Mouse (Mus musculus) thymus, postnatal 10 days (tissue): ENCODE results near the gene Klhl35.
A peak's percentile ranks its signal among the peaks of the same experiment; 100 is the strongest.

Experiments used
- DNase-seq, 2 experiments: peaks; one replicate each; pipeline ENCODE4 v3.0.0; 2021; ENCODE audit warnings: low spot score in 2 of 2

The Klhl35 gene

DNA sequence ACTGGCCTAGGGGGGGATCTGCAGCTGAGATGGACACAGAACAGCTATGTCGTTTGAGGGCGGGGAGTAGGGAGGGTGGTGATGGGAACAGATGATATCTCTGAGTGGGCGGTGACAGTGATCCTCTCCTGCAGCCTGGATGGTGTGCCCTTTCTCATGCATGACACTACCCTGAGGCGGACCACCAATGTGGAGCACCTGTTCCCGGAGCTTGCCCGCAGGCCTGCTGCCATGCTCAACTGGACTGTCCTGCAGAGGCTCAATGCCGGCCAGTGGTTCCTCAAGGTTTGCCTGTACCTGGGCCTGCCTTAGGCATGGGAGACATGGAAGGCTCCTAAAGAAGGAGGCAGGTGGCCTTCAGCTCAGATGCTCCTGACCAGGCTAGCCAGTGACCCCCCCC, 12.9 kb upstream of the Klhl35 start:
- no peak for DNase-seq

DNA sequence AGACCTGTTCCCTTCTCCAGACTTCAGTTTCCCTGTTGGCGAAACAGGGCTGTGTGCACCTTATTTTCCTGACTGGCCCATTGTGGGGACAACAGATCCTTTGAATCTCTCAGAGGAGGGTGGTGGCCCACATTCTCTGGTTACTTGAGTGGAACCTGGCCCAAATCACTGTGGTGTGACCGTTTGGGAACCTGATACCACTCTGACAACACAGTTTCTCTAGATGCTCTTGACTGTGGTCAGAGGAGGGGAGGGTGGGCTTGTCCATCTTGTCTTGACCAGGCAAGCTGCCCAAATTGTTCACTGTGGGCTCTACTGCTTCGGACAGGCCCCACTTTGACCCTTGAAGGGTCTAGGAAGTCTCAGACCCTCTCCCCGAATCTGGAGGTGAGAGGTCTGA, 11.8 kb upstream of the Klhl35 start:
- no peak for DNase-seq

DNA sequence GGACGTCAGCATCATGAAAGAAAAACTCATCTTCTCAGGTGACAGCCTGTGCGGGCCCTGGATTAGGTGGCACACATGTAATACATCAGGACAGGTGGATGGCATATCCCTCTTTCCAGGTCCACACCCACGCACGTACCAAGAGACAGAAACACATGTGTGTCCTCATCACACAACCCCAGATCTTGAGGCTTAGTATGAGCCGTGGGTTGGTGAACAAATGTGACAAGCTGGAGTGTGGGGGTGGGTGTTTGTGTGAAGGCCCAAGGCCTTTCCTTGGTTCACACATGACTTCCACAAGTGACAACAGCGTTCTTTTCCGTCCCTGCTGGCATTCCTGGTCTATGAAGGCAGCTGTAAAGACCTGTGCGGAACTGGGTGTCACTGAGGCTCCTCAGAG, 7.0 kb upstream of the Klhl35 start:
- no peak for DNase-seq

DNA sequence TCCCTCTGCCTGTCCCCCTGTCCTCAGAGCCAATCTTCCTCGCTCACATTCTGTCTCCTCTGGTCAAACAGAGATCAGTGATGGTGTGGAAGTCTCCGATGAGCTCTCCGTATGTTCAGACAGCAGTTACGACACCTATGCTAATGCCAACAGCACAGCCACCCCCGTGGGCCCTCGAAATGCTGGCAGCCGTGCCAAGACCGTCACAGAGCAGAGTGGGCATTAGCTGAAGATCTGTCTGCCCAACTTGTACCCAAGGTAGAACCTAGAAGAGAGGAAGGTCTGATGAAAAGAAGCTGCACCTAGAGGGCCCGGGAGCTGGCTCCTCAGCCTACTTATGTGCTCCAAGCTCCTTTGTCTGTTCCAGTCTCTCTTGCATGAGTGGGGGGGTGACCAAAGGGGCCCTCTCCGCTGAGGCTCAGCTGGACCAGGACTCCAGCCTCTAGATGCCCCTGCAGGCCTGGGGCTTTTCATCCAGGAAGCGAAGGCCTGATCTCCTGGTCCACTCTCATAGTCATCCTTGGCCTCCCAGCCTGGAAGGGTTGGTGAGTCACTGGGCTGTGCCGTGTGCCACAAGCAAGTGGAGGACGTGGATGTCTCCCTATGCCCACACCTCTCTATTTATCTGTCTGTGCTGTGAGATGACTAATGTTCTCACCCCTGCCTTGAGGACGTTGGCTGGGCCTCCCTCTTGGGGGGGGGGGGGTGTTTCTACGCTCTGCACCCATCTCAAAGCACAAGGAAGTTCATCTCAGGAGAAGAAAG, 5.7 kb upstream of the Klhl35 start:
- no peak for DNase-seq

DNA sequence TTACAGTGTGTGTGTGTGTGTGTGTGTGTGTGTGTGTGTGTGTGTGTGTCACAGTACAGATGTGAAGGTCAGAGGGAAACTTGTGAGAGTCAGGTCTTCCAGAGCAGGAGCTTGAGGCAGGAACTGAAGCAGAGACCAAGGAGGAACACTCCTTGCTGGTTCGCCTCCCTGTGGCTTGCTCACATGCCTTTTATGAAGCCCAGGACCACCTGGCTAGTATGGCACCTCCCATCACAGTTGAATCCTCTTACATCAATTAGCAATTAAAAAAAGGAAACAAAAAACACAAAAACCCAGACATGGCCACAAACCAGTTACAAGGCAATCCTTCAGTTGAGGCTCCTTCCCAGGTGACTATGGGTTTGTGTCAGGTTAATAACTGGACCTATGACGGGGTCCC, 2.7 kb upstream of the Klhl35 start:
- DNase-seq: no peak

DNA sequence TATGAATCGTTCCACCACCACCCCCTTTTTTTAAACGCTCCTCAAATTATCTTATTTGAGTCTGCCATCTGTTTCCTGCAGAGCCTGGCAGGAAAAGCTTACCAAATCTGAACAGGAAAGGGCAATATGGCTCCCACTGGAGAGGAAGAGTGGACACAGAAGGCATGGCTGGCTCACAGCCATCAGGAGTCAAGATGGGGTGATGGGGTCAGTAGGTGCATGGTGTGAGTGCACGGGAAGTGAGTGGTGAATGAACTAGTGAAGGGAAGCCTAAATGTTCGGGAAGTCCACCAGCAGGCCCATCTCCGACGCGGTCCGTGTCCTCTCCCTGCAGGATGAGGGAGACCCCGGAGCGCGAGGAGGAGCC, 2.1 kb downstream of the Klhl35 start:
- no peak for DNase-seq

DNA sequence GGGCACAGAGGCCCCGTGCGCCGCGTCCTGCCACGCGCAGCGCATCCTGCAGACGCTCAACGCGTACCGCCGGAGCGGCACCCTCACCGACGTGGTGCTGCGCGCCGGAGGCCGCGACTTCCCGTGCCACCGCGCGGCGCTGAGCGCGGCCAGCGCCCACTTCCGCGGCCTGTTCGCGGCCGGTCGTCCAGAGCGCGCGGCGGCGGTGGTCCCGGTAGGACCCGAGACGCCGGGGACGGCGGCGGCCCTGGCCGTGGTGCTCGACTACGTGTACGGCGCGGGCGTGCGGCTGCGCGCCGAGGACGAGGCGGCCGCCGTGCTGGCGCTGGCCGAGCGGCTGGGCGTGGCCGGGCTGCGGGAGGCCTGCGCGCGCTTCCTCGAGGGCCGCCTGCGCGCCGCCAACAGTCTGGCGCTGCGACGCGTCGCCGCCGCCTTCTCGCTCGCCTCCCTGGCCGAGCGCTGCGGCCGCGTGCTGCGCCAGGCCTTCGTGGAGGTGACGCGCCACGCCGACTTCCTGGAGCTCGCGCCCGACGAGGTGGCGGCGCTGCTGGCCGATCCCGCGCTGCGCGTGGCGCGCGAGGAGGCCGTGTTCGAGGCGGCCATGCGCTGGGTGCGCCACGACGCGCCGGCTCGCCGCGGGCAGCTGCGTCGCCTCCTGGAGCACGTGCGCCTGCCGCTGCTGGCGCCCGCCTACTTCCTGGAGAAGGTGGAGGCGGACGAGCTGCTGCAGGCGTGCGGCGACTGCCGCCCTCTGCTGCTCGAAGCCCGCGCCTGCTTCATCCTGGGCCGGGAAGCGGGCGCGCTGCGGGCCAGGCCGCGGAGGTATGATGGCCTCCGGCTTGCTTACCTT, 2.7 kb downstream of the Klhl35 start:
- DNase-seq: peak; percentile 73 to 79

DNA sequence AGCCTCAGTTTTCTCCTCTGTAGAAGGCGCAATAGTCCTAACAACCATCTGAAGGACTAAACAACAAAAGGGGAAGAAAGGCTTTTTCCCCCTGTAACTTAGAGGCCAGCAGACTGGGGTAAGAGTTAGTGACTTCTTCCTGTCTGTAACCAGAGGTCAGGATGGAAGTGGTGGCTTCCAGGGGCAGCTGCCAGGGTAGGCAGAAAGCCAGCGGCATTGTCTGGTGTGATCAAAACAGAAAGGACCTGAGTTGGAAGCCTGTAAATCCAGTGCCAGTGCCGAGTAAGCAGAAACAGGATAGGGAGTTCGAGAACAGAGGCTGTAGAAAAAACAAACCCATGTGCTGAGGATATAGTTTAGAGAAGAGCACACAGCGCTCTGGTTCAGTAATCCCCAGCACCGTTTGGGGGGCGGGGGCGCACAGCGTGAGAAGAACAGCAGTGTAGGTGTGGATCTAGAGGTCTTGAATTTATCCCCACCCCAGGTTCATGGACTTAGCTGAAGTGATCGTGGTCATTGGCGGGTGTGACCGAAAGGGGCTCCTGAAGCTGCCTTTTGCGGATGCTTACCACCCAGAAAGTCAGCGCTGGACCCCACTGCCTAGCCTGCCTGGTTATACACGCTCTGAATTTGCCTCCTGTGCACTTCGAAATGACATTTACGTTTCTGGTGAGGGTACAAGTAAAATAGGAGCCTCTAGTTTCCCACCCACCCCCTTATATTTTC, 4.0 kb downstream of the Klhl35 start:
- DNase-seq: no peak

DNA sequence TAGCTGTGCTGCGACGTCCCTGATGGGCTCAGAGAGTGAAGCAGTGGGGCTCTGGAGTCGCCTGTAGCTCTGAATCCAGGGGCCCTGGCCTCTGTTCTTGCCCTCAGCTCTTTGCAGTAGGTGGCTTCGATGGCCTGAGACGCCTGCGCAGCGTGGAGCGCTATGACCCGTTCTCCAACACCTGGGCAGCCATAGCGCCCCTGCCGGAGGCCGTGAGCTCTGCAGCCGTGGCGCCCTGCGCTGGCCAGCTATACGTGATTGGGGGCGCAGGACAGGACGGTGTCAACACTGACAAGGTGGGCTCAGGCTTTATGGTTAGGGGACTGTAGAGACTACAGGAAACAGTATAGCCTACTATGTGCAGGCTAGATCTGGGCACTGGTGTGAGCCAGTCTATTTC, 5.8 kb downstream of the Klhl35 start:
- DNase-seq: no peak

DNA sequence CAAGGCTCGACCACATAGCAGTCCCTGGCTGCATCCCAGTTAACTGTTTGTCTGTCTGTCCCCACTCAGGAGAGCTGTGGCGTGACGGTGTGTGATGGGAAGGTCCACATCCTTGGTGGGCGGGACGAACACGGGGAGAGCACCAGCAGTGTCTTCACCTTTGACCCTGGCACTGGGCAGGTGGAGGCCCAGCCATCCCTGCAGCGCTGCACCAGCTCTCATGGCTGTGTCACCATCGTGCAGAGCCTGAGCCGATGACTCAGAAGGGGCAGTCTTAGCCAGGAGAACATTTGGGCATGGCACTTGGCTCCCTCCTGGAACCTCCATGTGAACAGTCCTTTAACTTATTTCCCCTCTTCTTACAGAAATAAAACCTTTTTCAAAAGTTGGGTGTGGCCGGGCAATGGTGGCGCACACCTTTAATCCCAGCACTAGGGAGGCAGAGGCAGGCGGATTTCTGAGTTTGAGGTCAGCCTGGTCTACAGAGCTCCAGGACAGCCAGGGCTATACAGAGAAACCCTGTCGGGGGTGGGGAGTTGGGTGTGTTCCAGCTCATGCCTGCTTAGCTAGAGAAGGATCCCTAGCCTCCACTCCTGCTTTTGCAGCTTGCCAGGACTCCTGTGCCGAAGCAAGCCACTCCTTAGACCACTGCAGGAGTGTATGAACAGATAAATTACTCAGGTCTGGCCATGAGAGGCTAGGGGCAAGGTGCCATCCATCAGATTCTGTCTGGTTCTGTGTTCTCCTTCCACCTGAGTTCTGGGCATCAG, 8.0 kb downstream of the Klhl35 start:
- no peak for DNase-seq

DNA sequence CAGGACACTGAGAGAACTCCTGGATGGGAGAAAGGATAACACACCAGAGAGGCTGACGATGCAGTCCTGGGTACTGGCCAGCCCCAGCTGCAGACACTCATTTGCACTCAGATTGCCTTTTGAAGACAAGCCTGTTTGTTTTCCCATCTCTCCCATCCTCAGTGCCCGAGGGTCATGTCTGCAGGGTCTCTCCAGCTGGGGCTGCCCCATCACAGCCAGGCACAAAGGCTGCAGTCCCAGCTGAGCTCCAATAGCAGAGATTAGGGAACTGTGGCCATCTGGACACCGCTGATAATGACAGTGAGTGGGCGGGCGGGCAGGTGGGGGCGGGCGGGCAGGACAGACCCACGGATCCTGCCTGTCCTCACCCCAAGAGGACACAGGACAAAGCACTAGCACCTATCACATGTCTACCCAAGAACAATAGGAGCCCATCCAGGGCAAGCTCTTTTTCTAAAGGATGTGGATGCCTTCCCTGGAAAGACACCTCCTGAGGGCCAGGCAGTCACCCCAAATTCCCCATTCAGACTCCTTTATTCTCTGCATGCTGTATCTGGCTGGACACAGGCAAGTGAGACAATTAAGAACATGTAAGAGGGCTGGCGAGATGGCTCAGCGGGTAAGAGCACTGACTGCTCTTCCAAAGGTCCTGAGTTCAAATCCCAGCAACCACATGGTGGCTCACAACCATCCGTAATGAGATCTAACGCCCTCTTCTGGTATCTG, 9.2 kb downstream of the Klhl35 start:
- DNase-seq: no peak

DNA sequence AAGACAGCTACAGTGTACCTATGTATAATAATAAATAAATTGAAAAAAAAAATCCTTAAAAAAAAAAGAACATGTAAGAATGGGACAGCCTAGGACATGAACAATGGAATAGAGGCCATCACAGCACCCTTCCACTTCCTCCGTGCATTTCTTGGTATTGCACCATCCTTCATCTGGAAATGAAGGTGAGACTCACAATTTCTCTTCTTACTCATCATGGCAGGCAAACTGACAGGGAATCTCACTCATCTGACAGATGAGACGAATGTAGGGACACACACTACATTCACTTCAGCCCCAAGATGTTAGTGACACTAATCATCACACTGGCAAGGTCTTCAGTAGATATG, 9.7 kb downstream of the Klhl35 start:
- DNase-seq: no peak

DNA sequence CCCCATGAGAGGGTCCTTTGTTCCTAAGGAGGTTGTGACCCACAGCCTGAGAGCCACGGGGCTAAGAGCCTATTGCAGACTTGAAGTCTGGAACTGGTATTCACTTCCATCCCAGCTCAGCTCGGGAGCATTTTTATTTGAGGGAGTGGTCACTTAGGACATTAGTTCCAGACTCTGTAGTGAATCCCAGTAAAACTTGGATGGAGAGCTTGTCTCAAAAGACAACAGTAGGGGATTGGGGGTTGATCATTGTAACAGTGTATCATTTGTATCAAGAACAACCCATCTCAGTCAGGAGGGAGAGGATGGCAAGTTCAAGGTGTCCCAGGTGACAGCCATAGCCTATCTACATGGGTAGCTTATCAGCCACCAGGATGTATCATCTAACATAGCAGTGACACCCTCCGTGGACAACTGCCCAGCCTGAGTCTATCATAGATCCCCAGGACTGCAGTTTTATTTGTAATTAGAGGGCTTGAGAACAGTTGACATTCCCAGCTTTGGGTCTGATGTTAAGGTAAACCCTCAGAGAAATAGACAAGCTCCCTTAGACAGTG, 10.8 kb downstream of the Klhl35 start:
- no peak for DNase-seq

DNA sequence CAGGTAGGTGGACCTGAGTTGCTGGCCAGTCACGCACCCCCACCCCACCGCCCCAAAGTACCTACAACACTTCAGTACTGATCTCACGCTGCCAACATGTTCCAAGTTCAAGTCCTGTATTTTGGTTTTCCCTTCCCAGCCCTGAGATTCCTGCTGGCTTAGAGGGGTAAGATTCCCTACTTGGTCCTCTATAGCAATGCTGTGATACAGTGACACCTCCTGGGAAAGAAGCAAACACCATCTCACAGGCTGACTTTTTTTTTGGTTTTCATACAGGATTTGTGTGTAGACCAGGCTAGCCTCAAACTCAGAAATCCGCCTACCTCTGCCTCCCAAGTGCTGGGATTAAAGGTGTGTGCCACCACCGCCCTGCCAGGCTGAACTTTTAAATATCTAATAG, 11.4 kb downstream of the Klhl35 start:
- no peak for DNase-seq

DNA sequence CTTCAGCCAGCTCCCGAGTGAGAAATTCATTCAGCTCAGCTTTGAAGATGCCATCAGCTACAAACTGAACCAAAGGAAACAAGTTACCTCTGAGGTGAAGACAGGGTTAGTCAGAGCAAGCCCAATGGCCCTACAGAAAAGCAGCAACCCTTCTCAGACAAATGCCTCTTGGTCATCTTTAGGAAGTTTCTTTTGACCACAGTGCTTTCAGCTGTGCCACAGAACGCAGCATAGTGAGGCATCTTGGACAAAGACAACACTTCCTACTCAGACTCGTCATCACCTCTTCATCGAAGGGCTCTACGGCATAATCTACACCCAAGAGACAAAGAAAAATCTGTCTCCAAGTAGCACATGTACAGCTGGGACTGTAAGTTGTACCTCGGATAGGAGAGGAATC, 16.8 kb downstream of the Klhl35 start:
- DNase-seq: no peak

DNA sequence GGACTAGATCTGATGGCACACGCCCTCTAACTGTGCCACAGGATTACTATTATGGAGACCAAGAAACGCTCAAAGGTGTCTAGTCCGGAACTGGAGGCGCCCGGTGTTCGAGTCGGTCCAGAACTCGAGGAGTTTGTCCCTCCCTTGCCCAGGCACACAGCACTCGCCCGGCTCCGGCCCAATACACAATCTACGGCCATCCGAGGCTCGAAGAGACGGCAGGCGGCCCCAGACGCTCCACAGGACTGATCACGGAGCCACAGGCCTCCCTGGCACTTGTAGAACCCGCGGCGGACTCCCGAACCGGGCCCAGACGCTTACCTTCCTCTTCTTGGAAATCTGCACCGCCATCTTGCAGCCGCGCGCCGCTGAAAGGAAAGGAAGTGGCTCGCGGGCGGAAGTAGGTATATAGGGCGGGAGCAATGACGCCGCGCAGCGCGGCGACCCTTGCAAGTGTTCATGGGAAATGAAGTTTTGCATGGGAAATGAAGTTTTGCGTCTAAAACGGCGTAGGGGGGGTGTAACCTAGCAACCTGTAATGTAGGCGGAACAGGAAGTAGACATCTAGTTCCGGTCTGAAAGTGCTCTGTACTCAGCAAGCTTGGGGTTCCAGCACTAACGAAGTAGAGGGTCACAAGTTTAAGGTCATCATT, 17.6 kb downstream of the Klhl35 start, which contains the start of gene Rps3:
TSS of gene Rps3 (minus strand) at position 468 of the 653 bp plus-strand sequence.
- DNase-seq: peak; percentile 92 to 93

DNA sequence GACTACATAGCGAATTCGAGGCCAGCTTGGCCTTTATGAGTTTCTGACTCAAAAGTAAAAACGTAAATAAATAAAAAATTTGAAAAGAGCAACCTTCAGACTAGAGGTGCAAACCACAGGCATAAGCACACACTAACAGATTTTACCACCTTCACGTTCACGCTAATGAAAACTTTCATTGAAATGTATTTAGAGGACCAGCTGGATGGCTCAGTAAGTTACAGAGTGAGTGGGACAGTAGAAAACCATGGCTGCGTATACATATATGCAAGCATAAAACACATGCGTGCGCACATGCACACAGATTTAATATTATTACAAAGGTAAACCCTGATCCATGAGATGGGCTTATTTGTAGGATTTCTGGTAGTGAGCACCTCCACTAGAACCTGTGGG, 18.1 kb downstream of the Klhl35 start:
- no peak for DNase-seq

DNA sequence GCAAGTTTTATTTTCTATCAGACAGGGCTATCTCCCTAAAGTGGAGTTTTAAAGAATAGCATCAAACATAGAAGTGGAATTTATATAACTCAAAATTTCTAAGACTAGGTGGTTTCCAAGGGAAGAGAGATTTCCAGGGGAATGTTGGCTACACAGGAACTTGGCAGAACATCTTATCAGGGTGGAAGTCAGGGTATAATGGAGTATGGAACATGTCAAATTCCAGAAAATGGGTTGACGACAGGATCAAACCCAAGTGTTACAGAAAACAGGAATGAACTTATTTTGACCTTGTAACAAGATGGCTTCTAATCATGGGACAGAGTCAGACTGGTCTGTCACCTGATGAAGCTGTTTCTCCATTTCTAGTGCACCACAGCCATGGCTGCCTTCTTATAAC, 18.9 kb downstream of the Klhl35 start:
- DNase-seq: no peak

DNA sequence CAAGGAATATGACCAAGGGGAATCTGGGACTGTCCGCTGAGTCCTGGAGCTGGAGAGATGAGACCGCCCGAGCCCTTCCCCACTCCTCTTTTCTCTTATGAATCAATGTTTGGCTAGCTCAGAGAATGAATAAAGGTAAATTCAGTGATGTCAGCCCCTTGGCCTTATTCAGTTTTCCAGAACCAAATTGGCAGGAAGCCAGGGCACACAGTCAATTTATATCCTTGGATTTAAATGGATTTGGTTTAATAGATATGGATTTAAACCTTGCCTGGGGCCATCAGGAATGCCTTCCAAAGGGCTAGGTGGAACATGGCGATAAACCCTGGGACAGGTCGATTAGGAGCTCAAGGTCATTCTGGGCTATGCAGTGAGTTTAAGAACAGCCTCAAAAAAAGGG, 23.9 kb downstream of the Klhl35 start:
- DNase-seq: no peak

DNA sequence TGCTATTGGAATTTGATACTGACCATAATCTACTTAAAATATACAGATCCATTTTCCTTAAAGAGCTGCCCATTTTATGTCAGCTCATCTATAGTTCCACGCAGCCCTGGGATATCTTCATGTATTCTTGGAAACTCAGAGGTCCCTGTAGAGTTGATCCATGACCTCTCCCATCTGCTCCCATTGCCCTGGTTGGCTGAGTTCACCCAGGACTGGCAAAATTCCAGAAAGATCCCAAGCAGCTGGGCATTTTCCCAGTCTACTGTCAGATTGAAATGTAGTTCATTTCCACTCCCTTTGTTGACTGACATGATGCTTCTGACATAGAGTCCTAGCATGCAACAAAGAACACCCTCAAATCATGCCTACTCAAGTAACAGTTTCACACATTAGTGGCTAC, 33.3 kb downstream of the Klhl35 start:
- DNase-seq: no peak
